8 mouse cellular contexts compared by ENCODE assay signal in genomic region chr11:117568606-117568991, GRCm38 (mm10).
DNase-seq lines count a peak whose midpoint lies in the region; ATAC-seq and TF ChIP-seq lines count a peak whose summit lies in the region.

No protein-coding gene starts in this region.

- H3K9me3 ChIP-seq in liver, postnatal 0 days (ENCODE audit: low read length) = no peaks in the 10 kb centered on the region
- no peaks in the 10 kb centered on the region for H3K9me3 ChIP-seq in forebrain, postnatal 0 days (ENCODE audit: low read length)

- no peak for TF ChIP-seq CTCF in liver, postnatal 0 days (IDR thresholded peaks at IDR 0.05; ENCODE audit: low read depth)
- no peak for TF ChIP-seq CTCF in forebrain, postnatal 0 days (IDR thresholded peaks at IDR 0.05; ENCODE audit: low read depth)

- TF ChIP-seq EP300 in liver, postnatal 0 days (IDR thresholded peaks at IDR 0.05; ENCODE audit: low read depth) = no peak

- peaks cover 18% of the 10 kb centered on the region for H3K4me1 ChIP-seq in liver, postnatal 0 days (ENCODE audit: insufficient read depth)
- H3K4me1 ChIP-seq in forebrain, postnatal 0 days (ENCODE audit: insufficient read depth) = no peaks in the 10 kb centered on the region

- no peak overlapping the region for H3K27ac ChIP-seq in liver, postnatal 0 days (ENCODE audit: low read depth)
- H3K27ac ChIP-seq in forebrain, postnatal 0 days (ENCODE audit: low read depth, low read length) = no peak overlapping the region

- 58% methylated on average over 9 of the region's 9 CpGs for WGBS in liver, postnatal 0 days (ENCODE audit: insufficient replicate concordance)
- WGBS in large intestine, adult 2 months = 5% methylated on average over 9 of the region's 9 CpGs
- WGBS in forebrain, postnatal 0 days = 27% methylated on average over 9 of the region's 9 CpGs

- no peak overlapping the region for H3K4me3 ChIP-seq in liver, postnatal 0 days (ENCODE audit: low read depth, low read length)
- H3K4me3 ChIP-seq in forebrain, postnatal 0 days (ENCODE audit: low read depth, low read length) = no peak overlapping the region

- no peaks in the 10 kb centered on the region for H3K36me3 ChIP-seq in liver, postnatal 0 days (replicated peaks; ENCODE audit: insufficient read depth, low read length)
- H3K36me3 ChIP-seq in forebrain, postnatal 0 days (ENCODE audit: insufficient read depth) = no peaks in the 10 kb centered on the region

- DNase-seq in liver, postnatal 0 days = peak; percentile 26
- no peak for DNase-seq in liver
- DNase-seq in fat pad, adult 2 months (ENCODE audit: extremely low read depth, low read depth, low spot score) = peak; percentile 63
- DNase-seq in large intestine, adult 2 months (ENCODE audit: low read depth, low spot score) = peak; percentile 66
- DNase-seq in urinary bladder, postnatal 36 days (ENCODE audit: low spot score in 2 of 2) = peak; percentile 75 to 76
- DNase-seq in forebrain, postnatal 0 days = no peak
- no peak for DNase-seq in right cerebral cortex, adult 2 months (ENCODE audit: low spot score in 2 of 2)
- DNase-seq in layer of hippocampus, postnatal 25 days (ENCODE audit: extremely low spot score in 1 of 2, low spot score in 1 of 2) = no peak

- H3K9ac ChIP-seq in liver, postnatal 0 days (replicated peaks) = no peak overlapping the region
- no peak overlapping the region for H3K9ac ChIP-seq in forebrain, postnatal 0 days

- ATAC-seq in liver, postnatal 0 days = peak; percentile 78
- ATAC-seq in forebrain, postnatal 0 days = no peak

- H3K4me2 ChIP-seq in liver, postnatal 0 days (ENCODE audit: low read depth, low read length) = no peak overlapping the region
- H3K4me2 ChIP-seq in forebrain, postnatal 0 days (ENCODE audit: low read depth) = no peak overlapping the region

- H3K27me3 ChIP-seq in liver, postnatal 0 days (ENCODE audit: insufficient read depth, low read length) = no peaks in the 10 kb centered on the region
- H3K27me3 ChIP-seq in forebrain, postnatal 0 days (ENCODE audit: insufficient read depth, low read length) = no peaks in the 10 kb centered on the region

Comparison
In these comparisons a context has a peak if more than half of its experiments do, and no peak if none do; other contexts are left out.
1. DNase-seq: peak in liver, postnatal 0 days (single experiment), fat pad, adult 2 months (single experiment), large intestine, adult 2 months (single experiment) and urinary bladder, postnatal 36 days (2 of 2); none in liver (single experiment), forebrain, postnatal 0 days (single experiment), right cerebral cortex, adult 2 months (0 of 2) and layer of hippocampus, postnatal 25 days (0 of 2).